8 mouse cellular contexts compared by ENCODE assay signal in genomic region chr10:61383021-61383714, GRCm38 (mm10). TPM values are rescaled to one million over a fixed set of nuclear protein-coding genes. Genes with fewer than 3 reads are reported as not detected.
DNase-seq lines count a peak whose midpoint lies in the region; ATAC-seq and TF ChIP-seq lines count a peak whose summit lies in the region.

Gene Pald1 (minus strand): TSS chr10:61383530.

- H3K4me3 ChIP-seq in forebrain, embryonic 13.5 days: peak within 1 kb of the TSS; percentile 59
- H3K4me3 ChIP-seq in heart, postnatal 0 days (ENCODE audit: low read depth, low read length): peak within 1 kb of the TSS; percentile 85
- H3K4me3 ChIP-seq in liver, postnatal 0 days (ENCODE audit: low read depth, low read length): peak within 1 kb of the TSS; percentile 53
- peak within 1 kb of the TSS; percentile 53 for H3K4me3 ChIP-seq in neural tube, embryonic 14.5 days (ENCODE audit: low read depth, low read length)

- H3K27ac ChIP-seq in forebrain, embryonic 13.5 days: peak within 1 kb of the TSS; percentile 10; the same call in 1 of the 2 replicates
- H3K27ac ChIP-seq in heart, postnatal 0 days (ENCODE audit: low read depth): peak within 1 kb of the TSS; percentile 87
- H3K27ac ChIP-seq in liver, postnatal 0 days (ENCODE audit: low read depth): peak within 1 kb of the TSS; percentile 51; the same call in 1 of the 2 replicates
- H3K27ac ChIP-seq in neural tube, embryonic 14.5 days (ENCODE audit: low read depth, low read length): peak within 1 kb of the TSS; percentile 48; the same call in 1 of the 2 replicates

- H3K36me3 ChIP-seq in forebrain, embryonic 13.5 days (ENCODE audit: poor library complexity, severe bottlenecking): no peaks in the 10 kb centered on the region
- no peaks in the 10 kb centered on the region for H3K36me3 ChIP-seq in heart, postnatal 0 days (replicated peaks; ENCODE audit: control insufficient read depth, insufficient read depth, low read length)
- H3K36me3 ChIP-seq in liver, postnatal 0 days (replicated peaks; ENCODE audit: insufficient read depth, low read length): no peaks in the 10 kb centered on the region
- H3K36me3 ChIP-seq in neural tube, embryonic 14.5 days (ENCODE audit: control insufficient read depth, insufficient read depth, low read length): no peaks in the 10 kb centered on the region

- no peak for TF ChIP-seq CTCF in heart, postnatal 0 days (IDR thresholded peaks at IDR 0.05; ENCODE audit: low read depth)
- TF ChIP-seq CTCF in liver, postnatal 0 days (IDR thresholded peaks at IDR 0.05; ENCODE audit: low read depth): no peak

- DNase-seq in MN1 (ENCODE audit: low spot score): peak; percentile 81
- peak; percentile 20 for DNase-seq in c-Kit-positive CD71-positive TER-119-negative erythroid progenitor cells, embryonic 14.5 days (ENCODE audit: low read depth)
- DNase-seq in heart, postnatal 0 days (ENCODE audit: low spot score): peak; percentile 72
- DNase-seq in kidney, postnatal 4 days: peak; percentile 84 to 91
- peak; percentile 82 for DNase-seq in liver, postnatal 0 days
- DNase-seq in urinary bladder, postnatal 36 days (ENCODE audit: low spot score in 2 of 2): peak; percentile 60 to 75

- H3K4me1 ChIP-seq in forebrain, embryonic 13.5 days: peaks cover 36% of the 10 kb centered on the region
- H3K4me1 ChIP-seq in heart, postnatal 0 days (ENCODE audit: control insufficient read depth, insufficient read depth): peaks cover 48% of the 10 kb centered on the region
- H3K4me1 ChIP-seq in liver, postnatal 0 days (ENCODE audit: insufficient read depth): peaks cover 25% of the 10 kb centered on the region
- peaks cover 14% of the 10 kb centered on the region for H3K4me1 ChIP-seq in neural tube, embryonic 14.5 days (ENCODE audit: control insufficient read depth, insufficient read depth, low read length)

- TF ChIP-seq EP300 in heart, postnatal 0 days (IDR thresholded peaks at IDR 0.05; ENCODE audit: low read depth): no peak
- no peak for TF ChIP-seq EP300 in liver, postnatal 0 days (IDR thresholded peaks at IDR 0.05; ENCODE audit: low read depth)

- peak within 1 kb of the TSS; percentile 77 for H3K4me2 ChIP-seq in forebrain, embryonic 13.5 days
- peak within 1 kb of the TSS; percentile 95 for H3K4me2 ChIP-seq in heart, postnatal 0 days (ENCODE audit: low read depth, low read length)
- peak within 1 kb of the TSS; percentile 90 for H3K4me2 ChIP-seq in liver, postnatal 0 days (ENCODE audit: low read depth, low read length)
- peak within 1 kb of the TSS; percentile 69 for H3K4me2 ChIP-seq in neural tube, embryonic 14.5 days (ENCODE audit: low read depth, low read length)

- 1% methylated on average over 47 of the region's 60 CpGs for WGBS in forebrain, embryonic 13.5 days
- under 1% methylated on average over 59 of the region's 60 CpGs for WGBS in heart, postnatal 0 days
- 1% methylated on average over 41 of the region's 60 CpGs for WGBS in liver, postnatal 0 days (ENCODE audit: insufficient replicate concordance)
- under 1% methylated on average over 50 of the region's 60 CpGs for WGBS in neural tube, embryonic 14.5 days

- no peaks in the 10 kb centered on the region for H3K9me3 ChIP-seq in forebrain, embryonic 13.5 days (replicated peaks)
- H3K9me3 ChIP-seq in heart, postnatal 0 days (replicated peaks; ENCODE audit: control insufficient read depth, low read length): no peaks in the 10 kb centered on the region
- H3K9me3 ChIP-seq in liver, postnatal 0 days (ENCODE audit: low read length): no peaks in the 10 kb centered on the region
- H3K9me3 ChIP-seq in neural tube, embryonic 14.5 days (ENCODE audit: control insufficient read depth, low read length): no peaks in the 10 kb centered on the region

- peak within 1 kb of the TSS; percentile 72 for H3K9ac ChIP-seq in forebrain, embryonic 13.5 days
- H3K9ac ChIP-seq in heart, postnatal 0 days (replicated peaks; ENCODE audit: low read depth, low read length): peak within 1 kb of the TSS; percentile 66
- peak within 1 kb of the TSS; percentile 70 for H3K9ac ChIP-seq in liver, postnatal 0 days (replicated peaks)
- peak within 1 kb of the TSS; percentile 53 for H3K9ac ChIP-seq in neural tube, embryonic 14.5 days (replicated peaks; ENCODE audit: low read depth, low read length)

- H3K27me3 ChIP-seq in forebrain, embryonic 13.5 days: peaks cover 13% of the 10 kb centered on the region
- H3K27me3 ChIP-seq in heart, postnatal 0 days (ENCODE audit: control insufficient read depth, insufficient read depth, low read length): no peaks in the 10 kb centered on the region
- peaks cover 16% of the 10 kb centered on the region; the same call in 1 of the 2 replicates for H3K27me3 ChIP-seq in liver, postnatal 0 days (ENCODE audit: insufficient read depth, low read length)
- no peaks in the 10 kb centered on the region for H3K27me3 ChIP-seq in neural tube, embryonic 14.5 days (ENCODE audit: control insufficient read depth, insufficient read depth, low read length)

- ATAC-seq in forebrain, embryonic 13.5 days: peak; percentile 86
- peak; percentile 78 for ATAC-seq in heart, postnatal 0 days (ENCODE audit: insufficient read depth, low read depth)
- peak; percentile 91 for ATAC-seq in liver, postnatal 0 days
- ATAC-seq in neural tube, embryonic 14.5 days (ENCODE audit: low read depth): peak; percentile 83

RNA-seq across cellular contexts. Expression of gene Pald1, which starts in this region (rescaled TPM):
- polyA plus RNA-seq in forebrain, embryonic 13.5 days (2015; fragmentation: Nextera tagmentation; extraction: Ambion mirVana): 13.2 and 16.3 TPM in 2 replicates
- total RNA-seq in heart, postnatal 0 days (2014; rRNA removed; ENCODE audit: low replicate concordance): 27.7 and 66.8 TPM in 2 replicates
- 13.8 and 17.9 TPM in 2 replicates for polyA plus RNA-seq in heart, postnatal 0 days (2015; fragmentation: Nextera tagmentation; extraction: Ambion mirVana)
- 3.7 and 3.8 TPM in 2 replicates for polyA plus RNA-seq in liver, postnatal 0 days (2015; fragmentation: Nextera tagmentation; extraction: Ambion mirVana)
- 19.0 and 25.5 TPM in 2 replicates for polyA plus RNA-seq in neural tube, embryonic 14.5 days (2014; fragmentation: Nextera tagmentation; extraction: Ambion mirVana)

Comparison
In these comparisons a context has a peak if more than half of its experiments do, and no peak if none do; other contexts are left out.
1. Peak in every context shown above with its lines: DNase-seq, ATAC-seq, H3K4me3 ChIP-seq and H3K27ac ChIP-seq.
2. DNase-seq: peak in every context shown above with its lines; median percentile 88 in kidney, postnatal 4 days; 82 in liver, postnatal 0 days; 81 in MN1; 72 in heart, postnatal 0 days; 68 in urinary bladder, postnatal 36 days; 20 in c-Kit-positive CD71-positive TER-119-negative erythroid progenitor cells, embryonic 14.5 days.
3. H3K27ac ChIP-seq: peak in every context shown above with its lines; median percentile 87 in heart, postnatal 0 days; 51 in liver, postnatal 0 days; 48 in neural tube, embryonic 14.5 days; 10 in forebrain, embryonic 13.5 days.